Mouse (Mus musculus) megakaryocyte-erythroid progenitor cell, adult 5-6 weeks (primary cell): Measurements from ENCODE around the gene Crocc2. TPM values are rescaled to one million over a fixed set of nuclear protein-coding genes. Genes with fewer than 3 reads are reported as not detected.
"Not testable (repeated sequence)": the region's sequence is repeated elsewhere in the genome, so short reads cannot be mapped to it uniquely, and the experiment has no call there.

ENCODE experiments used
- ATAC-seq: replicated peaks from 2 replicates; pipeline ENCODE4 v1.8.0; 2016; ENCODE audit warnings: mild to moderate bottlenecking, inconsistent platforms; ENCODE audit not compliant: severe bottlenecking, poor library complexity, low FRiP score, low TSS enrichment
- total RNA-seq, 2 experiments: library from RNA; stranded (forward) in 1 of 2; stranded (reverse) in 1 of 2; fragments of 200-1000, 215-1000 nt in 1 of 2; fragments of >200 nt in 1 of 2; fragmentation: Nextera tagmentation in 1 of 2; gene quantifications; 2 replicates each; pipeline ENCODE4 v1.2.3; 2014 to 2017

The Crocc2 gene
- total RNA-seq, 2 experiments from 2014 or later = not detected

DNA sequence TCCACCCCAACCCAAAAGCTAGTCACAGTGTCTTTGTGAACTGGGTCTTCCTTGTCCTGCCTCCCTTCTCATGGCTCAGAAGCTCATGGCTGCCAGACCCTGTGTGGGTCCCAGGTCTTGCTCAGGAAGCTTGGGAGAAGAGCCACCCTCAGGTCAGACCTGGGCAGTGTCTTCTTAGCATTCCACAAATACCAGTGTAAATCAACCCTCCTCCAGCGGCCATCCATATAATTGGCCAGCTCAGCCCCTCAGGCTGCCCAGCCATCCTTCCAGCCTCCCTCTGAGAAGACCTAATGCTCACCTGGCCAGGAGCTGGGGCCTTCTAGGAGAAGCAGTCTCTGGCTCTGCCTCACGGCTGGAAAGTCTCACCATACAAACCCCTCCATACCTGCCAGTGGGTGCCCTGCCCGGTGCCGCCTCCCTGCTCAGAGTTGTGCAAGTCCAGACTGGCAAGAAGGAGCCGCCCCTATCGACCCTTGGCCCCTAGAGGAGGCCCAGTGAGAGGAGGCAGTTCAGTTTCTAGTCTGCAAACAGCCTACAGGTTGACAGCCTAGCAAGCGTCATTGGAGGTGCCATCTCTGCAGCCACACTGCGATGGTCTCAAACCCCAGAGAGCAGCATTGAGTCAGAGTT is 7.9 kb upstream of the Crocc2 start, which contains the start of gene 2310007B03Rik:
TSS of gene 2310007B03Rik (minus strand) at position 448 of the 633 bp plus-strand sequence.
- no peak for ATAC-seq

DNA sequence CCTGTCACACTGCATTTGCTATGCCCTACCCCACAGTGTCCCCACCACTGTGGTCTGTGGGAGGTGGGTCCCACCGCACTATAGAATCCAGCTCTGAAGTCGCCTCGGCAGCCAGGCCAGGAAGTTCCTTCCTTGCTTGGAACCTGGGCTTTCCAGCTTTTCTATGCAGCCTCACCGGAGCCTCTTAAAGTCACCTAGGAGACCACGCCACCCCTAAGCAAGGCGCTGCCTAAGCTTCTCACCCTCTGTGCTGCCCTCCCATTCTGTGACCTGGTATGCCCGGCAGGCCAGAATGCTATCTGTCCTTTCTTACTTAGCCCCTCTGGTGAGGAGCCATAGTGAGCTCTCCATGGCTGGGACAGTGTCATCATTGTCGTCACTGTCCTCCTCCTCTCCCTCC is 7.2 kb upstream of the Crocc2 start:
- no peak for ATAC-seq

DNA sequence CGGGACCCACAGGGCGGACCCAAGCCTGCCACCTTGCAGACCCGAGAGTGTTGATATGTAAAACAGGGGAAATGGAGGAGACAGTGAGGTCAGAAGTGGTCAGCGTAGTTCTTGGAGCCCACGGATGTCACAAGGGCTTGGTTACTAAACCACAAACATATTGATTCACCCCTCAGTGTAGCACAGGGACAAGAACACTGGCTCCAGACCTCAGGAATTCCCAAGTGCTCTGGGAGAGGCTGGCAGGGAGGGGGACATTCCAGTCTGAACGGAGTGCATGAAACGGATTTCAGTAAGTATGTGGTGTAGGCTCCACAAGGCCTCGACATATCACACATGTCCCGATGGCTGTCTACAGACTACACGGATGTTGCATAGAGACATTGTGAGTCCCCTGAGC is 6.6 kb upstream of the Crocc2 start:
- ATAC-seq = no peak

DNA sequence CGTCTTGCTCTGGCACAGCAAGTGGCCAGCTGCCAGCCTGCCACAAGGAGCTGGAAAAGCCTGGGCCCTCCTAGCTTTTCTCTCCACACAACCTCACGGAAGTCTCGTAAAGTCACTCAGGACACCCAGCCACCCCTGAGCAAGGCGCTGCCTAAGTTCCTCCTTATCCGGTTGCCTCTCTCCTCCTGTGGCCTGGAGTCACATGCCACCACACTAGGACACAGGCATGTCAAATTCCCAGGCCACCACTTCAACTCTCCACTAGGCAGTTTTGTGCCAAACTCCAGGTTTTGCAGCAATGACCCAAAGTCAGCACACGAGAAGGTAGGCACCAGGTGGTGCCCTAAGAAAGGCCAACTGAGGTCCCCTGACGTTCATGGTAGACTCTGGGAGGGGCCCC is 5.9 kb upstream of the Crocc2 start:
- no peak for ATAC-seq

DNA sequence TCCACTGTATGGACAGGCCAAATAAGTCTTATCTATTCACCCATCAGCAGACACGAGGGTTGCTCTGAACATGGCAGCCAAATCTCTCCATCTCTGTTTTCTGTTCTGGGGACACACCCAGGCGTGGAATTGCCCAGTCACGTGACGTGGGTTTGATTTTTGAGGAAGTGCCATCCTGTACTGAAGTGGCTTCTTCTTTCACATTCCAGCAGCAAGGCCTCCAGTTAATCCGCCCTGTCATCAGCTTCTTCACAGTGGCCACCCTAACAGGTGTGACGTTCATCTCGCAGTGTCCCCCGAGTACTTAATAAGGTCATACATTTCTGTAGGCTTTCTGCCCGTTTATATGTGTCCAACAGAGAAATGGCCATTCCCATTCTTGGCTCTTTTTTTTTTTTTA is 3.1 kb upstream of the Crocc2 start:
- ATAC-seq = no peak

DNA sequence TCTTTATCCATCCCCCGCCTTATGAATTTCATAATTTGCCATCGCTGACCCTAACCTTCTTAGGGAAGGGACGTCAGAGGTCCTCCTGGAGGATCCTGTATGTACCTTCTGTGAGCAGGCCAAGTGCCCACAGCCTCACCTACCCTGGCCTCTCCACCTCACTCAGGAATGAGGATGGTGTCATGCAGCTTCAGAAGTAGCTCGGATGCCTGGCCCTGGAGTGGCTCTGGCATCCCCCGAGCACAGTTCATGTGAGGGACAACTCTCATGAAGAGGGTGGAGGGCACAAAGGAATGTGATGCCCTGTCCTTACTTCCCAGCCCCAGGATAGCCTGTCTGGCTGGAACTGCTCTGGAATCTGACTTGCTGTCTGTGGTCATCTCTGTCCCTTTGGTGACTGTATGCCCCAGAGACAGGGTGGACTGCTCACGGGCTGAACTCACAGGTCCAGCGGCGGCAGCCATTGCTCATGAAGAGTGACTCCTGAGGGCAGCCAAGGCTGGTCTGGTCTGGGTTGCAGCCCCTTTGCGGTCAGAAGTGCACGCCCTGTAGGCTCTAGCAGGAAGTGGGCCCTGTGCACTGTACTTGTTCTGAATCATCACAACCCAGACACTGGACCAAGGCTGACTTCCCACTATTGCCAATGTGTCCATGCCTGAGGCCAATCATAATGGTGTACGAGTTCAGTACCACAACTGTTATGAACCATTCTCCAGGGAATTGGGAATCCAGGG is 2.0 kb upstream of the Crocc2 start:
- ATAC-seq = no peak

DNA sequence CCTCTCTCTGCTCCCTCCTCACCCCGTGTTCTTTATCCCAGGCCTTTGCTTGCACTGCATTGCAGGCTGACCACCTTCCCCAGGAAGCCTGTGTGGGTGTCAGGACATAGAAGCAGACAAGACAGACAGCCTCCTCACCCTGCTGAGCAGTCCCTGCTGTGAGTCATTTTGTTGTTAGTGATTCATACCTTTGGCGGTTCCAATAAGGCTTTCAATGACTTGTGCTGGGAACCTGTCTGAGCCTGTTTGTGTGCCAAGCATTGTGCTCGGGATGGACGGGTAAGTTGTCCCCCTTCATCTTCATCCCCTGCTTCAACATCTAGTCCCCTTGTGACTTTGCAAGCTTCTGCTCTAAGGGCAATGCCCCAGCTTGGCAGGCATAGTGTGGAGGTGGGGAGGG is 5.1 kb downstream of the Crocc2 start:
- ATAC-seq = no peak

DNA sequence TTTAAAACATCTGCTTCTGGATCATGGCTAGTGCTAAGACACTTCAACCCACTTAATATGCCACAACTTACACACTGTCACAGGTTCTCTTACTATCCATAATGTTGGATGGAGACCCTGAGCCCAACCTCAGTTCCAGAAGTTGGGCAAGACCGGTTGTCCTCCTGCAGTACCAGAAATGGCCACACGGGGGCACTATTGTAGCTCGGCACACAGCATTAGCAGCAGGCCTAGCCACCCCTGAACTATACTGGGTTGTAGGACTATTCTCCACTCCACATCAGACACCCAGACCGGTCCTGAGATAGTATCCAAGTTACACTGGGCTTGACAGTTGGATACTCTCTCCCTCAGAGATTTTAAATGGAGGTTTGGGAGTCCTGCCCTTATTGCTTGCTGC is 5.9 kb downstream of the Crocc2 start:
- peak; percentile 60 for ATAC-seq

DNA sequence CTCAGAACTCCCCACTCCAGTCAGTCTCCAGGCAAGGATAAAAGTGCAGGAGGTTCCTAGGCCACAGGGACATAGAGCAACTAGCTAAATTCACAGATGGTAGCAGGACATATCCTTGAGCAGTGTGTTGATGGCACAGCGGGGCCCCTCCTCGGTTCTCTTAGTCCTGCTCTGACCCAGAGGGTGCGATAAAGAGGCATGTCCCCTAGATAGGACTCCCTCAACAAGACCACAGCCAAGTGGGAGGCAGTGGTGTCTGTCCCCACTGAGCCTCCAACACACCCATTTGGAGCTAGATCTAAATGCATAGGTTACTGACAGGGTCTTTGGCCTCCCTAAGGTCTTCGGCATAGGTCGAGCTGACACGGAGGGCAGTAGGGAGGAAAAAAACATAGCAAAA is 7.3 kb downstream of the Crocc2 start:
- ATAC-seq = no peak

DNA sequence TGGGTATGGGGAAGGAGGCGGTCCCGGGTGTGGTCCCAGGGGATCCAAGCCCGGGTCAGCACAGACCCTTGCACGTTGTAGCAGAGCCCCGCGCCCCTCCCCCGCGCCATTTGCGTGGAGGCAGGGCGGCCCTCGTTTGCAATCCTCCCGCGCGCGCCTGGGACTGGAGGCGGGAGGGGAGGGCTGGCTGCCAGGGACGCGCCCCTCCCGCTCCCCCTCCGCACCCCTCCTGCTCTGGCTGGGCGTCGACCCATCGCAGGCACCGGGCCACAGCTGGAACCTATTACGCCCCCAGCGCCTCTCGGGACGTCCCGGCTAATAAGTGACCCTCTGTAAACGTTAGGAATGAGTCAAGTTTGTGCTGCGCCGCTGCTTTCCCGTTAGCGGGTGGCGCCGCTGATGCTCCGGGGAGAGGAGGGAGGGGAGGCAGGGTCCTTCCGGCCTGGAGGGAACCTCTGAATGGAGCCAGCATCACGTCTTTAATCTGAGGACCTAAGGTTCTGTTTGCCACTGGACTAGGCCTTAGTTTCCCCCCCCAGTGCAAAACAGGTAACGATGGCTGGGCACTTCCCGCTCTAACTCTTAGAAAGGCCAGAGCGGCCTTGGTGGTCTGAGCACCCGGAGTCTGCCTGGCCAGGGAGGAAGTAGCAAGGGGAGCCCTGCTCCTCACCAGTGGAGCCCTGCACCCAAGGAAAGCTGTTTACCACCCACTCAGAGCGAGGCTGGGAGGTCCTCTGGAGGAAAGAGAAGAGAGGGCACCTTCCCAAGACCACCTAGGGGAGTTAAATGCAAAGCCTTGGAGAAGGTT is 8.2 kb downstream of the Crocc2 start:
- no peak for ATAC-seq

DNA sequence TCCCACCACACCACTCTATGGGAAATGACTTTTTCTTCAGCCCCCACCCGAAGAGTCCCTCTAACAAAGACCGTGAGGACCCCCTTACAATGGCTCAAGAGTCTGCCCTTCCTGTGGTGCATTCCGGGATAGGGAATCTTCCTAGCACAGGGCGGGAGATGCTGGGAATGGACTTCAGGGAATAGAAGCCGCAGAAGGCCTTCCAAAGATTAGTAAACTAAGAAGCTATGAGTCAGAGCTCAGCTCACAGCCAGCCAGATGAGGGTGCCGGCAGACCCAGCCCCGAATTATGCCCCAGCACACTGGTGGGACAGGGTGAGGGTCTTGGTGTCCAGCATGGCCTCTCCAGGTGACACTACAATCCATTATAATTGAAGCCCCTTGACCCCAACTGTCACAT is 13.8 kb downstream of the Crocc2 start:
- no peak for ATAC-seq

DNA sequence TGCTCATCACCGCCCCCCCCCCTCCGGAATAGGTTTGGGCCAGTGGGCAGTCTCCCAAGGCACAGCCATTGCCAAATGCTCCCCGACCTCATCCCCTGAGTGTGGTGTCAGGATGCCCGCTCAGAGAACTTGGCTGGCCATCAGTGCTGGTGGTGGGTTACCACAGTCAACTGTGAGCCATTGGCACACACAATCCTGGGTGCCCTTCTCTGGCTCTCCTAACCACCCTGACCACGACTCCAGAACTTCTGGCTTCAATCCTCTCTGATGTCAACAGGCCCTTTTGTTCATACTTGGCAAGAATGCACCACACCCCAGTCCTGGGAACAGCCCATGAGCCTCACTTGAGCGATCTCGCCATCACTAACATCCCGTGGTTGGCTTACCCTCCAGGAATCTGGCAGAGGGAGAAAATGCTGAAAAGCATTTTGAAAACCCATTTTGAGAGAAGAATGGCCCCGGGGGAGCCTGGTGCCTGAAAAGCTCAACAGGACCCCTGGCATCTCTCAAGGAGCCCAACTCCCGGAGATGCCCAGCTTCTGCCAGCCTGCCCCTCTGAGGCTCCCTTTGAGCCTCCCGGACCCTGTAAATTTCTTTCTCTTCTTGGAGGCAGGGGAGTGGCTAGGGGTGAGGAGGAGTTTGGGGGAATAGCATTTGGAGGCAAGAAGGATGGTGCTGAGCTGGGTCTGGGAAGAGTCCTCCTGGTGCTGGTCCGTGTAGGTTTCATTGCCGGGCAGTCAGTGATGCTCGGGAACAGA is 15.7 kb downstream of the Crocc2 start:
- no peak for ATAC-seq

DNA sequence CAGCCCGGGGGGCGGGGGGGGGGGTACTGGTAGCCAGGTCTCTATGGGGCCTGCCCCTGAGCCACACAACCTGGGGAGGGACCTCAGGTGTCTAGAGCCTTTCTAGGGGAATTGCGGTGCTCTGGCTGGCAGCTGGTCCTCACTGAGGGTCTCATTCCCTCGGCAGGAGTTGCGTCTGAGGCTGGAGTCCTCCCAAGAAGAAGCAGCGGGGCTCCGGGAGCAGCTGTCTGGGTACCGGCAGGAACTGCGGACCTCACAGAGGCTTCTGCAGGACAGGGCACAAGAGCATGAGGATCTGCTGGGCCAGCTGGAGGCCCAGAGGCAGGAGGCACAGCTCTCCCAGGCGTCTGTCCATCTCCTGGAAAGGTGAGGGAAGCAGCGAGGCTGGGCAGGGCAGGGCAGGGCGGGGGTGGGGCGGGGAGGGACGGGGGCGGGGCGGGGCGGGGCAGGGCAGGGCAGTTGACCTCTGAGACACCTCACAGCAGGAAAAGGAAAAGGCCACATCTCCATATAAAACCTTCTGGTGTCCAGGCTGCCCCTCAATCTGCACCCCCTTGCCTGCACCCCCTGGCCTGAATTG is 22.3 kb downstream of the Crocc2 start:
- no peak for ATAC-seq

DNA sequence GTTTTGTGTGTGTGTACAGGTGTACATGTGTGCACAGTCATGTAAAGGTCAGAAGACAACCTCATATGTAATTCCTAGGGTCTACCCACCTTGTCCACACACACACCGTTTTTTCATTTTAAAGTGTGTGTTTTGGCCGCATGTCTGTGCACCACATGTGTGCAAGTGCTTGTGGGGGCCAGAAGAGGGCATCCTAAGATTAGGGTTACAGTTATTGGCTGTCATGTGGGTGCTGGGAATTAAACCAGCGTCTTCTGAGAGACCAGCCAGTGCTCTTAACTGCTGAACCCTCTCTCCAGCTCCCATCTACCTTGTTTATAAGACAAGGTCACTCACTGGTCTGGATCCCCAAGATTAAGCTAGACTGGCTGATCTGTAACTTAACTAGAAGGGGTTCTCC is 26.4 kb downstream of the Crocc2 start:
- ATAC-seq = no peak

DNA sequence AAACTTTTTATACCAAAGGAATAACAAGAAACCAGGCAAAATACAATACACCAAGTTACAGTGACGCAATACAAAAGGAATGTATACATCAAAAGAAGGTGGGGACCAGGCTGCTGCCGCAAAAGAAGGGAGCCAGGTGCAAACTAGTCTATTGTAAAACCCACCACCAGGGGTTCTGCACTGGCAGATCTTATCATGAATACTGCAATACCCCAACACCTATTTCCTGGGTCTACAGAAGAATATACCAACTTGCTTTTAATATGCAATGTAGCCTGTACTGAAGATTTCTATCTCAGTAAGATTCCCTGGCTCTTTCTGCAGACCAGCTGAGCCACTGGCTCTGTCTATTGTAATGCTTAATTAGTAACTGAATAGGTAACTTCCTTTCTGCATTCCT is 28.9 kb downstream of the Crocc2 start:
- not testable (repeated sequence) for ATAC-seq

DNA sequence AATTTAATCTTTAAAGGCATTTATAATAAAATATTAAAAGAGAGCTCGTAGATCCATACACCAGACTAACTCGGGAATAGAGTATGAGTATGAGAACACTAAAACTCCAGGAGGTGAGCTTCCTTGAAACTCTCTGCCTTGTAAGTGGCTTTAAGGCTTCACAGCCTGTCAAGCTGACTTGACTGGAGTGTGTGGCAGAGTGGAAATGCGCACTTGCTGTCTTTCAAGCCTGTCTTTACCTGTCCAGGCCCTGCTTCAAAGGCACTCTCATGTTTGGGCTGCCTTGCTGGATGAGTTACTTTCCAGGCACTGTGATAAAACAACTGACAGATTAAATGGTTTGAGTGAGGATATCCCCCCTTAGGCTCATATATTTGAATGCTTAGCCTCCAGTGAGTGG is 29.4 kb downstream of the Crocc2 start:
- ATAC-seq = no peak

DNA sequence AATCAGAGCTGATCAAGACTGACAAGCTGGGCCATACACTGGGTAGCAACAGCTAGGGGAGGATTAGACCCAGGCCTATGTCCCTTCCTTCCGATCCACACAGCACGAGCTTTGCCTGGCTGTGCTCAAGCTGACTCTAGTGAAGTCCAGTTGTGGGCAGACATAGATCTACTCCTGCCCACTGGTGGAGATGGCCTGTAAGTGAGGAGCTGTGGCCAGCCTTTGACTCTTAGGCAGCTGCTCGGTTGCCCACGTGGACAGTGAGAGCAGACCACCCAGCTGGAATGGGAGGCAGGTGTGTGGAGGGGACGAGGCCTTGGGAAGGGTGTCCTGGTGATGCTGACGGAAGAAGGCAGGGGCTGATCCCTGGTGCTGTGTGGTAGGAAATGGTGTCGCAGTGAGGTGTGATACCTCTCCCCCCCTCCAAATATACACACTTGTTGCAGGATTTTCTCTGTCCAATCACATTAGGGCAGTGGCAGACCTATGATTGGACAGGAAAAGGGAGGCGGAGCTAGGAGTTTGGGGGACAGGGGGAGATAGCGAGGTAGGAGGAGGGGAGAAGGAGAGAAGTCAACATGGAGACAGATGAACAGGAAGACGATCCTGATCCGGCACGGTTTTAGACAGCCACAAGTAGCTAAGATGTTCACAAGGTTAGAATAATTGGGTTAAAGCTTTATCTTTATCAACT is 37.9 kb downstream of the Crocc2 start:
- ATAC-seq = no peak

DNA sequence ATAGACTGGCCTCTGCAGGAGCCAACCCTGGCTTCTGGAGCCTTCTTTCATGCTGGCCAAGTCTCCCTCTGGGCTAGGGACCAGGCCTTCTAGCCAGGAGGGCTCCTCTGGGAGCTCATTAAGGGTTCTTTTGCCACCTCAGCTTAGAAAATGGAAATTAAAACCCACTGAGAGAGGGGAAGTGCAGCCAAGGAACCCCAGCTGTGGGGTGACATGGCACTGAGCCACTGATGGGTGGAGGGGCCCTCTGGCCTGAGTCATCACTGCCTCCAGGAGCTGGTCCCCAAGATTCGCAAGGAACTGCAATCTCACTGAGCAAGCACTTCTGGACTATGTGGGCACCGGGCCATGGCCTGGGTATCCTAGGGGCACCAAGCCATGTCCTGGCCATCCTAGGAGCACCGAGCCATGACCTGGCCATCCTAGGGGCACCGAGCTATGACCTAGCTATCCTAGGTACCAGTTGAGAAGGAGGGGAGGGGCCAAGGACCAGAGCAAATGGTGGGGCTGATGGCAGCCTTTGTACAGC is 39.1 kb downstream of the Crocc2 start:
- ATAC-seq = no peak

DNA sequence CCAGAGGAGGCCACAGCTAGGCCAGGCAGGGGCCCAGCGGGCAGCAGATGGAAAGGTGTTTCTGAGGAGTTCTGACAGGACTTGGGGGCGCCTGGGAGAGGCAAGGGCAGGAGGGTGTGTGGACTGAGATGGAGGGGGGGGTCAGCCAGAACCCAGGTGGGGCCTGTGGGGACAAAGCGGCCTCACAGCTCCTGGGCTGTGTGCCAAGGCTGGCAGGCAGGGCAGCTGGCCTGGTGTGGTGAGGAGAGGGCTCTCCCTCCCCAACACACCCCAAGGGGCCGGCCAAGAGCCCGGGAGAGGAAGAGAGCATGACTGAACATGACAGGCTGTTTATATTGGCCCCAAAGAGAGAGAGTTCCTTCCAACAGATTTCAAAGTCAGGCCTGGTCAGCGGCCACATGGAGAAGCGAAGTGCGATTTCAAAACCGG is 41.7 kb downstream of the Crocc2 start:
- ATAC-seq = no peak
